ENCODE assay signal across 23 mouse cellular contexts in genomic region chr12:36205579-36206119, GRCm38 (mm10). TPM values are rescaled to one million over a fixed set of nuclear protein-coding genes. Genes with fewer than 3 reads are reported as not detected.
DNase-seq lines count a peak whose midpoint lies in the region; ATAC-seq and TF ChIP-seq lines count a peak whose summit lies in the region.
"Not testable (repeated sequence)": the region's sequence is repeated elsewhere in the genome, so short reads cannot be mapped to it uniquely, and the experiment has no call there.
"Had no signal": no experiment of that assay in that cellular context is flagged by ENCODE, and none has a peak within 500 bp of the region (broad histone marks: within the 10 kb centered on the region; RNA-seq: fewer than 3 reads in every experiment).

No protein-coding gene starts in this region.

- not testable (repeated sequence) for TF ChIP-seq CTCF in intestine, postnatal 0 days (IDR thresholded peaks at IDR 0.05; ENCODE audit: low read depth)

- 40% methylated on average over 5 of the region's 5 CpGs for WGBS in intestine, postnatal 0 days
- WGBS in lung, embryonic 16.5 days: 47% methylated on average over 5 of the region's 5 CpGs

- H3K9ac ChIP-seq in intestine, postnatal 0 days (ENCODE audit: low read depth, low read length); lung, embryonic 16.5 days (ENCODE audit: low read length): not testable (repeated sequence)

- not testable (repeated sequence) for H3K27me3 ChIP-seq in intestine, postnatal 0 days (replicated peaks; ENCODE audit: control insufficient read depth, insufficient read depth, low read length); lung, embryonic 16.5 days (ENCODE audit: control insufficient read depth, insufficient read depth, low read depth, low read length); splenic B cell, adult 2 months (ENCODE audit: control insufficient read depth, insufficient read depth, low read length, poor library complexity, severe bottlenecking)

- 0 out of 2 replicates have a peak, but pooled peaks have one; percentile 45 for ATAC-seq in intestine, postnatal 0 days
- ATAC-seq in lung, embryonic 16.5 days (ENCODE audit: low read depth): peak; percentile 20; the same call in 1 of the 2 replicates

- not testable (repeated sequence) for H3K9me3 ChIP-seq in intestine, postnatal 0 days (ENCODE audit: control insufficient read depth); lung, embryonic 16.5 days (ENCODE audit: control insufficient read depth, low read length)

- H3K36me3 ChIP-seq in intestine, postnatal 0 days (ENCODE audit: control insufficient read depth, insufficient read depth); lung, embryonic 16.5 days (ENCODE audit: control insufficient read depth, insufficient read depth, low read length); splenic B cell, adult 2 months (ENCODE audit: control insufficient read depth, insufficient read depth, low read length, poor library complexity, severe bottlenecking): not testable (repeated sequence)

- H3K4me1 ChIP-seq in intestine, postnatal 0 days (replicated peaks; ENCODE audit: control insufficient read depth, insufficient read depth, low read length); lung, embryonic 16.5 days (replicated peaks; ENCODE audit: control insufficient read depth, insufficient read depth, low read length): not testable (repeated sequence)

- H3K4me2 ChIP-seq in intestine, postnatal 0 days (replicated peaks; ENCODE audit: low read depth); lung, embryonic 16.5 days (ENCODE audit: low read depth, low read length): not testable (repeated sequence)

- H3K4me3 ChIP-seq in intestine, postnatal 0 days (ENCODE audit: low read depth, low read length); lung, embryonic 16.5 days (ENCODE audit: low read length): not testable (repeated sequence)

- not testable (repeated sequence) for H3K27ac ChIP-seq in intestine, postnatal 0 days (ENCODE audit: low read depth, low read length); lung, embryonic 16.5 days (ENCODE audit: low read length)

- peak; percentile 49 for DNase-seq in CD4-positive helper T cell, adult 2 months (ENCODE audit: low read depth, low spot score)
- DNase-seq in ES-CJ7 (ENCODE audit: low read depth, low spot score): peak; percentile 70
- peak; percentile 26 for DNase-seq in T-cell, adult 2 months (ENCODE audit: low spot score)
- DNase-seq in c-Kit-positive CD71-positive TER-119-positive erythroid progenitor cells, embryonic 14.5 days (ENCODE audit: low spot score): peak; percentile 5
- DNase-seq in heart, adult 11 months: peak; percentile 40
- peak; percentile 43 for DNase-seq in splenic B cell, adult 2 months (ENCODE audit: low read depth, low spot score)

RNA-seq across cellular contexts. Expression of gene Lrrc72, which starts 47.5 kb away (rescaled TPM):
- not detected in 2 replicates for polyA plus RNA-seq in intestine, postnatal 0 days (2015; fragmentation: Nextera tagmentation; extraction: Ambion mirVana)
- not detected in 2 replicates for polyA plus RNA-seq in lung, embryonic 16.5 days (2015; fragmentation: Nextera tagmentation; extraction: Ambion mirVana)
- polyA plus RNA-seq: adrenal gland, adult 2 months; embryonic facial prominence, embryonic 12.5 days; forebrain, embryonic 16.5 days; heart, embryonic 13.5 days; hindbrain, embryonic 10.5 days; hindbrain, embryonic 15.5 days; intestine, embryonic 16.5 days; limb, embryonic 10.5 days; limb, embryonic 15.5 days; liver, embryonic 16.5 days; lung, embryonic 15.5 days; midbrain, embryonic 13.5 days; neural tube, embryonic 14.5 days; small intestine, adult 2 months; stomach, embryonic 16.5 days had no signal

RNA-seq across cellular contexts. Expression of gene Bzw2, which starts 47.8 kb away (rescaled TPM):
- polyA plus RNA-seq in intestine, postnatal 0 days (2015; fragmentation: Nextera tagmentation; extraction: Ambion mirVana): 71.9 and 75.3 TPM in 2 replicates
- polyA plus RNA-seq in lung, embryonic 16.5 days (2015; fragmentation: Nextera tagmentation; extraction: Ambion mirVana): 132 and 157 TPM in 2 replicates

RNA-seq across cellular contexts. Expression of gene Ankmy2, which starts 48.7 kb away (rescaled TPM):
- polyA plus RNA-seq in intestine, postnatal 0 days (2015; fragmentation: Nextera tagmentation; extraction: Ambion mirVana): 25.8 and 26.6 TPM in 2 replicates
- polyA plus RNA-seq in lung, embryonic 16.5 days (2015; fragmentation: Nextera tagmentation; extraction: Ambion mirVana): 36.9 and 39.2 TPM in 2 replicates

Comparison
In these comparisons a context has a peak if more than half of its experiments do, and no peak if none do; other contexts are left out.
1. DNase-seq: peak in every context shown above with its lines; median percentile 70 in ES-CJ7; 49 in CD4-positive helper T cell, adult 2 months; 43 in splenic B cell, adult 2 months; 40 in heart, adult 11 months; 26 in T-cell, adult 2 months; 5 in c-Kit-positive CD71-positive TER-119-positive erythroid progenitor cells, embryonic 14.5 days.